Mouse (Mus musculus): ENCODE results near the gene Hbb-bs. TPM values are rescaled to one million over a fixed set of nuclear protein-coding genes. Genes with fewer than 3 reads are reported as not detected.
"Not testable (repeated sequence)": the region's sequence is repeated elsewhere in the genome, so short reads cannot be mapped to it uniquely, and the experiment has no call there.

Gene Hbb-bs
- polyA plus RNA-seq, 1 experiment from 2014 or later, result 4,007 TPM

- Histone ChIP-seq H3K4me3 (no peak overlapping the region), H3K27ac (no peak overlapping the region), H3K36me3 (replicated peaks) (no peaks in the 10 kb centered on the region), H3K9ac (no peak overlapping the region), H3K4me1 (no peaks in the 10 kb centered on the region), H3K9me3 (no peaks in the 10 kb centered on the region), H3K27me3 (replicated peaks) (no peaks in the 10 kb centered on the region), H3K4me2 (no peak overlapping the region)
- ATAC-seq (replicated peaks), result no peak
- WGBS, result 68% methylated on average over 5 of the region's 5 CpGs
Measured at GRCm38 (mm10) chr7:103808971-103809800, 18.7 kb downstream of the Hbb-bs start.

- H3K4me1 ChIP-seq; H3K4me2 ChIP-seq; H3K27ac ChIP-seq; H3K4me3 ChIP-seq; H3K9ac ChIP-seq; ATAC-seq (replicated peaks); H3K9me3 ChIP-seq; H3K27me3 ChIP-seq (replicated peaks); H3K36me3 ChIP-seq (replicated peaks): not testable (repeated sequence)
- 75% methylated on average over 2 of the region's 2 CpGs for WGBS
Measured at GRCm38 (mm10) chr7:103808120-103808519, 19.8 kb downstream of the Hbb-bs start.

GRCm38 (mm10) chr7:103806856-103807255 lies 21.0 kb downstream of the Hbb-bs start:
- no peaks in the 10 kb centered on the region for H3K36me3 ChIP-seq (replicated peaks)
- ATAC-seq (replicated peaks), result no peak
- H3K4me2 ChIP-seq, result no peak overlapping the region
- H3K9ac ChIP-seq, result no peak overlapping the region
- H3K27me3 ChIP-seq (replicated peaks), result no peaks in the 10 kb centered on the region
- no peak overlapping the region for H3K27ac ChIP-seq
- 61% methylated on average over 1 of the region's 1 CpGs for whole genome bisulfite sequencing
- no peak overlapping the region for H3K4me3 ChIP-seq
- H3K4me1 ChIP-seq, result no peaks in the 10 kb centered on the region
- H3K9me3 ChIP-seq, result no peaks in the 10 kb centered on the region

GRCm38 (mm10) chr7:103792669-103793388 lies 35.1 kb downstream of the Hbb-bs start:
- H3K4me2 ChIP-seq, result no peak overlapping the region
- no peak overlapping the region for H3K27ac ChIP-seq
- H3K9ac ChIP-seq, result no peak overlapping the region
- H3K4me1 ChIP-seq, result no peaks in the 10 kb centered on the region
- ATAC-seq (replicated peaks), result no peak
- no peaks in the 10 kb centered on the region for H3K27me3 ChIP-seq (replicated peaks)
- H3K9me3 ChIP-seq, result no peaks in the 10 kb centered on the region
- no peak overlapping the region for H3K4me3 ChIP-seq
- no peaks in the 10 kb centered on the region for H3K36me3 ChIP-seq (replicated peaks)
- 23% methylated on average over 4 of the region's 4 CpGs for WGBS

DNA sequence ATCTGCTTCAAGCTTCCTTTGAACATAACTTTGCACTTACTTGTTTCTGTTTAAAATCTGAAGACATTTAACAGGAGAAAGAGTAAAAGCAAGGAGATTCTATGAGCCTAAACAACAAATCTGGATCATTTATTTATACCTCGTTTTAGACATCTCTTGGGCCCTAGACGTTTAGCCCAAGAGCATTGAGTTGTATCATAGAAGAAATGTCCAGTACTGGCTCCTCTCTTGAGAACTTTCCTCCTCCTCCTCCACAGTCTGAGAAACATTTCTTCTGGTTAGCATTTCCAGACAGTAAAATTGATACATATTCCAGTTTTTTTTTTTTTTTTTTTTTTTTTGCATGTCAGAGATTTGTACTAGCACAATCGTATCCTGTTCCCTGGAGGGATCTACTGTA lies 36.2 kb downstream of the Hbb-bs start, which contains the start of gene Olfr67:
TSS of gene Olfr67 (minus strand) at position 101 of the 400 bp plus-strand sequence.
- no peak within 1 kb of the TSS for H3K4me3 ChIP-seq
- no peak within 1 kb of the TSS for H3K4me2 ChIP-seq
- H3K27me3 ChIP-seq (replicated peaks), result no peaks in the 10 kb centered on the region
- H3K9me3 ChIP-seq, result no peaks in the 10 kb centered on the region
- no peaks in the 10 kb centered on the region for H3K4me1 ChIP-seq
- H3K36me3 ChIP-seq (replicated peaks), result no peaks in the 10 kb centered on the region
- WGBS, result 78% methylated on average over 3 of the region's 3 CpGs
- no peak for ATAC-seq (replicated peaks)
- H3K9ac ChIP-seq, result no peak within 1 kb of the TSS
- H3K27ac ChIP-seq, result no peak within 1 kb of the TSS

GRCm38 (mm10) chr7:103779598-103779997 lies 48.3 kb downstream of the Hbb-bs start, which contains the start of gene Olfr68:
TSS of gene Olfr68 (minus strand) at chr7:103779698.
- H3K27ac ChIP-seq, result no peak within 1 kb of the TSS
- no peak for ATAC-seq (replicated peaks)

DNA sequence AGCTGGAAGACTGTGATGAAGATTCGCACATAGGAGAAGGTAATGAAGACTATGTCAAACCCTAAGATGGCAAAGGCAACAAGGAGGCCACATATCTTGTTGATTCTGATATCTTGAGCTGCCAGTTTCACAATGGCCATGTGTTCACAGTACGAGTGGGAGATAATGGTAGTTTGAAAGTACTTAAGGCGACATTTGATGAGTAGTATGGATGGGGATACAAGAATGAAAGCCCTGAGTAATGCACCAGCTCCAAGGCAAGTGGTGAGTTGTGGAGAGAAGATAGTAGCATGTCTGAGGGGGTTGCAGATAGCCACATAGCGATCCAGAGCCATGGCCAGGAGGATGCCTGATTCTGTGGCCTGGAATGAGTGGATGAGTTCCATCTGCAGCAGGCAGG lies 50.2 kb downstream of the Hbb-bs start:
- not testable (repeated sequence) for H3K4me3 ChIP-seq; H3K4me2 ChIP-seq; H3K9me3 ChIP-seq; H3K27me3 ChIP-seq (replicated peaks); H3K36me3 ChIP-seq (replicated peaks); H3K27ac ChIP-seq; ATAC-seq (replicated peaks); H3K9ac ChIP-seq; H3K4me1 ChIP-seq
- WGBS, result 91% methylated on average over 4 of the region's 4 CpGs

More at GRCm38 (mm10) chr7:103779598-103779997, 48.3 kb downstream of the Hbb-bs start, which contains the start of gene Olfr68:
- no peak within 1 kb of the TSS for H3K4me2 ChIP-seq
- WGBS, result 79% methylated on average over 3 of the region's 3 CpGs
- no peaks in the 10 kb centered on the region for H3K27me3 ChIP-seq (replicated peaks)
- H3K9me3 ChIP-seq, result no peaks in the 10 kb centered on the region
- no peak within 1 kb of the TSS for H3K9ac ChIP-seq
- no peak within 1 kb of the TSS for H3K4me3 ChIP-seq
- H3K4me1 ChIP-seq, result no peaks in the 10 kb centered on the region
- no peaks in the 10 kb centered on the region for H3K36me3 ChIP-seq (replicated peaks)

Other genes starting within 250 kb of the Hbb-bs start
- 0.18 TPM in 1 of 2 replicates, not detected in the other for gene Olfr618, start 238.0 kb downstream of the Hbb-bs start, polyA plus RNA-seq (2015; fragmentation: Nextera tagmentation; extraction: Ambion mirVana)
- gene Olfr619, start 227.5 kb downstream of the Hbb-bs start, polyA plus RNA-seq (2015; fragmentation: Nextera tagmentation; extraction: Ambion mirVana), result not detected in 2 replicates
- gene Olfr620, start 215.6 kb downstream of the Hbb-bs start, polyA plus RNA-seq (2015; fragmentation: Nextera tagmentation; extraction: Ambion mirVana), result not detected in 2 replicates
- gene Olfr622, start 185.4 kb downstream of the Hbb-bs start, polyA plus RNA-seq (2015; fragmentation: Nextera tagmentation; extraction: Ambion mirVana), result not detected in 2 replicates
- gene Olfr623, start 164.4 kb downstream of the Hbb-bs start, polyA plus RNA-seq (2015; fragmentation: Nextera tagmentation; extraction: Ambion mirVana), result not detected in 2 replicates
- 0.05 TPM in 1 of 2 replicates, not detected in the other for gene Olfr624, start 156.9 kb downstream of the Hbb-bs start, polyA plus RNA-seq (2015; fragmentation: Nextera tagmentation; extraction: Ambion mirVana)
- not detected in 2 replicates for gene Olfr625-ps1, start 145.4 kb downstream of the Hbb-bs start, polyA plus RNA-seq (2015; fragmentation: Nextera tagmentation; extraction: Ambion mirVana)
- not detected in 2 replicates for gene Olfr243, start 113.4 kb downstream of the Hbb-bs start, polyA plus RNA-seq (2015; fragmentation: Nextera tagmentation; extraction: Ambion mirVana)
- gene Olfr628, start 97.7 kb downstream of the Hbb-bs start, polyA plus RNA-seq (2015; fragmentation: Nextera tagmentation; extraction: Ambion mirVana), result not detected in 2 replicates
- not detected in 2 replicates for gene Olfr629, start 83.2 kb downstream of the Hbb-bs start, polyA plus RNA-seq (2015; fragmentation: Nextera tagmentation; extraction: Ambion mirVana)
- gene Olfr630, start 70.8 kb downstream of the Hbb-bs start, polyA plus RNA-seq (2015; fragmentation: Nextera tagmentation; extraction: Ambion mirVana), result not detected in 2 replicates
- not detected in 2 replicates for gene Olfr69, start 56.5 kb downstream of the Hbb-bs start, polyA plus RNA-seq (2015; fragmentation: Nextera tagmentation; extraction: Ambion mirVana)
- gene Olfr68, start 48.4 kb downstream of the Hbb-bs start, polyA plus RNA-seq (2015; fragmentation: Nextera tagmentation; extraction: Ambion mirVana), result not detected in 2 replicates
- not detected in 2 replicates for gene Olfr67, start 36.3 kb downstream of the Hbb-bs start, polyA plus RNA-seq (2015; fragmentation: Nextera tagmentation; extraction: Ambion mirVana)
- gene Hbb-bt, start 14.1 kb downstream of the Hbb-bs start, polyA plus RNA-seq (2015; fragmentation: Nextera tagmentation; extraction: Ambion mirVana), result 1,363 and 1,680 TPM in 2 replicates
- not detected in 2 replicates for gene Hbb-bh2, start 12.4 kb upstream of the Hbb-bs start, polyA plus RNA-seq (2015; fragmentation: Nextera tagmentation; extraction: Ambion mirVana)
- gene Hbb-bh1, start 15.1 kb upstream of the Hbb-bs start, polyA plus RNA-seq (2015; fragmentation: Nextera tagmentation; extraction: Ambion mirVana), result 1.8 and 2.5 TPM in 2 replicates
- gene Hbb-y, start 25.1 kb upstream of the Hbb-bs start, polyA plus RNA-seq (2015; fragmentation: Nextera tagmentation; extraction: Ambion mirVana), result 155 and 221 TPM in 2 replicates
- gene Olfr66, start 58.2 kb upstream of the Hbb-bs start, polyA plus RNA-seq (2015; fragmentation: Nextera tagmentation; extraction: Ambion mirVana), result not detected in 2 replicates
- gene Olfr64, start 66.4 kb upstream of the Hbb-bs start, polyA plus RNA-seq (2015; fragmentation: Nextera tagmentation; extraction: Ambion mirVana), result not detected in 2 replicates
- gene Olfr65, start 75.4 kb upstream of the Hbb-bs start, polyA plus RNA-seq (2015; fragmentation: Nextera tagmentation; extraction: Ambion mirVana), result not detected in 2 replicates
- gene Olfr631, start 100.7 kb upstream of the Hbb-bs start, polyA plus RNA-seq (2015; fragmentation: Nextera tagmentation; extraction: Ambion mirVana), result not detected in 2 replicates
- not detected in 2 replicates for gene Olfr632, start 106.3 kb upstream of the Hbb-bs start, polyA plus RNA-seq (2015; fragmentation: Nextera tagmentation; extraction: Ambion mirVana)
- not detected in 2 replicates for gene Olfr633, start 116.3 kb upstream of the Hbb-bs start, polyA plus RNA-seq (2015; fragmentation: Nextera tagmentation; extraction: Ambion mirVana)
- 0.01 and 0.03 TPM in 2 replicates for gene Olfr635, start 143.1 kb upstream of the Hbb-bs start, polyA plus RNA-seq (2015; fragmentation: Nextera tagmentation; extraction: Ambion mirVana)
- gene Olfr638, start 170.7 kb upstream of the Hbb-bs start, polyA plus RNA-seq (2015; fragmentation: Nextera tagmentation; extraction: Ambion mirVana), result not detected in 2 replicates
- gene Olfr639, start 189.2 kb upstream of the Hbb-bs start, polyA plus RNA-seq (2015; fragmentation: Nextera tagmentation; extraction: Ambion mirVana), result 0.04 TPM in 1 of 2 replicates, not detected in the other
- not detected in 2 replicates for gene Olfr640, start 197.5 kb upstream of the Hbb-bs start, polyA plus RNA-seq (2015; fragmentation: Nextera tagmentation; extraction: Ambion mirVana)
- gene Olfr641, start 207.3 kb upstream of the Hbb-bs start, polyA plus RNA-seq (2015; fragmentation: Nextera tagmentation; extraction: Ambion mirVana), result not detected in 2 replicates
- gene Olfr642, start 224.6 kb upstream of the Hbb-bs start, polyA plus RNA-seq (2015; fragmentation: Nextera tagmentation; extraction: Ambion mirVana), result not detected in 2 replicates
- gene 4930516K23Rik, start 233.3 kb upstream of the Hbb-bs start, polyA plus RNA-seq (2015; fragmentation: Nextera tagmentation; extraction: Ambion mirVana), result not detected in 2 replicates
- gene Olfr644, start 243.8 kb upstream of the Hbb-bs start, polyA plus RNA-seq (2015; fragmentation: Nextera tagmentation; extraction: Ambion mirVana), result not detected in 2 replicates